ENCODE assay signal across 8 mouse cellular contexts in genomic region chr4:152026751-152027508, GRCm38 (mm10). TPM values are rescaled to one million over a fixed set of nuclear protein-coding genes. Genes with fewer than 3 reads are reported as not detected.
DNase-seq lines count a peak whose midpoint lies in the region; ATAC-seq and TF ChIP-seq lines count a peak whose summit lies in the region.

No protein-coding gene starts in this region.

- peaks cover 11% of the 10 kb centered on the region for H3K4me1 ChIP-seq in heart, adult 2 months (ENCODE audit: control insufficient read depth, insufficient read depth, low read length)
- peaks cover 68% of the 10 kb centered on the region for H3K4me1 ChIP-seq in forebrain, embryonic 10.5 days
- H3K4me1 ChIP-seq in kidney, postnatal 0 days (replicated peaks; ENCODE audit: insufficient read depth, low read length), result peaks cover 22% of the 10 kb centered on the region

- H3K4me3 ChIP-seq in heart, adult 2 months, result peak overlapping the region; percentile 78
- peak overlapping the region; percentile 91 for H3K4me3 ChIP-seq in forebrain, embryonic 10.5 days
- peak overlapping the region; percentile 66 for H3K4me3 ChIP-seq in kidney, postnatal 0 days (replicated peaks; ENCODE audit: low read depth, low read length)
- peak overlapping the region; percentile 71 for H3K4me3 ChIP-seq in macrophage (ENCODE audit: inconsistent target)

- H3K27ac ChIP-seq in heart, adult 2 months, result peak overlapping the region; percentile 79
- H3K27ac ChIP-seq in forebrain, embryonic 10.5 days, result peak overlapping the region; percentile 91
- peak overlapping the region; percentile 76 for H3K27ac ChIP-seq in kidney, postnatal 0 days
- peak overlapping the region; percentile 10; the same call in 1 of the 2 replicates for H3K27ac ChIP-seq in macrophage

- ATAC-seq in kidney, postnatal 0 days (replicated peaks; ENCODE audit: low FRiP score, low read depth), result peak; percentile 62

- intact Hi-C loops in heart, adult 2 months (cut with DNase I), result loop anchor here (1.0 to 10.0 kb wide), 4 partner anchors 17 to 268 kb away; partner anchors contain the start of genes Hes3 and Icmt

- TF ChIP-seq POLR2A in heart, adult 2 months (IDR thresholded peaks at IDR 0.05; ENCODE audit: insufficient read depth, low read depth, low read length), result no peak

- 3% methylated on average over 39 of the region's 41 CpGs for WGBS in heart, adult 2 months
- 3% methylated on average over 41 of the region's 41 CpGs for WGBS in forebrain, embryonic 10.5 days
- 2% methylated on average over 39 of the region's 41 CpGs for WGBS in kidney, postnatal 0 days
- 3% methylated on average over 41 of the region's 41 CpGs for WGBS in macrophage (ENCODE audit: missing documents)

- H3K9ac ChIP-seq in heart, adult 2 months (ENCODE audit: low read depth, low read length), result peak overlapping the region; percentile 89
- H3K9ac ChIP-seq in kidney, postnatal 0 days (ENCODE audit: low read depth, low read length), result peak overlapping the region; percentile 53

- no peaks in the 10 kb centered on the region for H3K27me3 ChIP-seq in heart, adult 2 months (ENCODE audit: control insufficient read depth, insufficient read depth, low read length)
- peaks cover 6% of the 10 kb centered on the region for H3K27me3 ChIP-seq in forebrain, embryonic 10.5 days (ENCODE audit: poor library complexity, severe bottlenecking)
- no peaks in the 10 kb centered on the region for H3K27me3 ChIP-seq in kidney, postnatal 0 days (ENCODE audit: insufficient read depth, low read length)

- peak overlapping the region; percentile 75 for H3K4me2 ChIP-seq in kidney, postnatal 0 days (ENCODE audit: low read length)

- no peak for TF ChIP-seq EP300 in heart, adult 2 months (IDR thresholded peaks at IDR 0.05; ENCODE audit: insufficient read depth, low read depth, low read length)

- TF ChIP-seq CTCF in heart, adult 2 months (IDR thresholded peaks at IDR 0.05), result no peak
- peak; percentile 12; the same call in 1 of the 2 replicates for TF ChIP-seq CTCF in kidney, postnatal 0 days (IDR thresholded peaks at IDR 0.05; ENCODE audit: low read depth)

- no peaks in the 10 kb centered on the region for H3K9me3 ChIP-seq in forebrain, embryonic 10.5 days
- H3K9me3 ChIP-seq in kidney, postnatal 0 days (replicated peaks; ENCODE audit: low read length), result no peaks in the 10 kb centered on the region

- no peaks in the 10 kb centered on the region for H3K79me2 ChIP-seq in heart, adult 2 months (replicated peaks; ENCODE audit: control insufficient read depth, insufficient read depth, low read length)
- peaks cover 32% of the 10 kb centered on the region; the same call in 1 of the 2 replicates for H3K79me2 ChIP-seq in macrophage (ENCODE audit: inconsistent target)

- no peak for DNase-seq in heart, adult 2 months
- no peak for DNase-seq in heart, adult 8-10 months (ENCODE audit: low spot score)
- DNase-seq in Muller cell, postnatal 12 days (ENCODE audit: inconsistent ontology term), result peak; percentile 56
- DNase-seq in forebrain, embryonic 10.5 days (ENCODE audit: extremely low spot score, low spot score), result peak; percentile 34
- peak; percentile 52 for DNase-seq in kidney, postnatal 0 days (ENCODE audit: low spot score)
- no peak for DNase-seq in spleen, adult 12 weeks (ENCODE audit: low spot score)
- no peak for DNase-seq in gastrocnemius, adult 18-20 months (ENCODE audit: low spot score)

- no peaks in the 10 kb centered on the region for H3K36me3 ChIP-seq in heart, adult 2 months (ENCODE audit: control insufficient read depth, insufficient read depth, low read length)
- H3K36me3 ChIP-seq in forebrain, embryonic 10.5 days (replicated peaks), result peaks cover 44% of the 10 kb centered on the region
- H3K36me3 ChIP-seq in kidney, postnatal 0 days (ENCODE audit: insufficient read depth, low read length), result peaks cover 5% of the 10 kb centered on the region; the same call in 1 of the 2 replicates
- peaks cover under 1% of the 10 kb centered on the region; the same call in 1 of the 2 replicates for H3K36me3 ChIP-seq in macrophage (ENCODE audit: inconsistent target)

RNA-seq across cellular contexts. Expression of gene Zbtb48, which starts 0.5 kb away (rescaled TPM):
- 1 to 10 TPM; 4.3 to 5.6 TPM for total RNA-seq in heart, adult 2 months (2021)
- polyA plus RNA-seq in heart, adult 2 months (2012; rRNA removed), result 5.0 and 8.8 TPM in 2 replicates
- 1 to 10 TPM; 3.8 to 5.7 (median 5.0) TPM for total RNA-seq in heart, adult 8-10 months (2022)
- polyA plus RNA-seq in forebrain, embryonic 10.5 days (2016; fragmentation: Nextera tagmentation; extraction: Ambion mirVana), result 24.1 and 24.4 TPM in 2 replicates
- 14.4 and 16.3 TPM in 2 replicates for polyA plus RNA-seq in kidney, postnatal 0 days (2015; fragmentation: Nextera tagmentation; extraction: Ambion mirVana)
- 10 to 100 TPM in 22 of 26 experiments, 1 to 10 TPM in 4; 5.7 to 34.4 (median 20.8) TPM for total RNA-seq in macrophage (2018; cell fraction: chromatin; rRNA removed)
- total RNA-seq in macrophage (2018; cell fraction: cytosol; rRNA removed), result 1 to 10 TPM in 23 of 26 experiments, under 1 TPM in 3; 0.47 to 4.4 (median 2.3) TPM
- 10 to 100 TPM in 17 of 26 experiments, 1 to 10 TPM in 9; 3.2 to 35.7 (median 10.6) TPM for total RNA-seq in macrophage (2018; cell fraction: nucleus; rRNA removed)
- polyA plus RNA-seq in macrophage (2018), result 3.5 to 5.0 TPM (median 4.8 TPM) in 3 replicates
- 1 to 10 TPM; 2.2 to 3.1 TPM for total RNA-seq in gastrocnemius, adult 18-20 months (2021)

RNA-seq across cellular contexts. Expression of gene Tas1r1, which starts 11.4 kb away (rescaled TPM):
- under 1 TPM; 0.08 to 0.11 TPM for total RNA-seq in heart, adult 2 months (2021)
- 0.08 TPM in 1 of 2 replicates, not detected in the other for polyA plus RNA-seq in heart, adult 2 months (2012; rRNA removed)
- total RNA-seq in heart, adult 8-10 months (2022), result not detected
- polyA plus RNA-seq in forebrain, embryonic 10.5 days (2016; fragmentation: Nextera tagmentation; extraction: Ambion mirVana), result 0.48 and 0.79 TPM in 2 replicates
- polyA plus RNA-seq in kidney, postnatal 0 days (2015; fragmentation: Nextera tagmentation; extraction: Ambion mirVana), result 0.39 and 0.45 TPM in 2 replicates
- total RNA-seq in macrophage (2018; cell fraction: chromatin; rRNA removed), result under 1 TPM in 4 of 26 experiments, not detected in 22; 0.26 to 0.38 (median 0.31) TPM
- total RNA-seq in macrophage (2018; cell fraction: cytosol; rRNA removed), result under 1 TPM in 1 of 26 experiments, not detected in 25; 0.03 TPM
- under 1 TPM in 5 of 26 experiments, not detected in 21; 0.17 to 0.33 (median 0.21) TPM for total RNA-seq in macrophage (2018; cell fraction: nucleus; rRNA removed)
- not detected in 3 replicates for polyA plus RNA-seq in macrophage (2018)
- total RNA-seq in gastrocnemius, adult 18-20 months (2021), result under 1 TPM; 0.52 to 0.91 TPM

RNA-seq across cellular contexts. Expression of gene Nol9, which starts 12.2 kb away (rescaled TPM):
- total RNA-seq in heart, adult 2 months (2021), result 1 to 10 TPM; 9.7 to 9.8 TPM
- 7.3 and 9.7 TPM in 2 replicates for polyA plus RNA-seq in heart, adult 2 months (2012; rRNA removed)
- total RNA-seq in heart, adult 8-10 months (2022), result 10 to 100 TPM in 1 of 4 experiments, 1 to 10 TPM in 3; 8.3 to 10.0 (median 9.4) TPM
- 42.0 and 43.0 TPM in 2 replicates for polyA plus RNA-seq in forebrain, embryonic 10.5 days (2016; fragmentation: Nextera tagmentation; extraction: Ambion mirVana)
- 20.0 and 20.5 TPM in 2 replicates for polyA plus RNA-seq in kidney, postnatal 0 days (2015; fragmentation: Nextera tagmentation; extraction: Ambion mirVana)
- total RNA-seq in macrophage (2018; cell fraction: chromatin; rRNA removed), result 10 to 100 TPM in 21 of 26 experiments, 1 to 10 TPM in 5; 4.5 to 31.9 (median 18.3) TPM
- total RNA-seq in macrophage (2018; cell fraction: cytosol; rRNA removed), result 10 to 100 TPM in 25 of 26 experiments, 1 to 10 TPM in 1; 9.7 to 20.2 (median 15.4) TPM
- total RNA-seq in macrophage (2018; cell fraction: nucleus; rRNA removed), result 10 to 100 TPM in 24 of 26 experiments, 1 to 10 TPM in 2; 7.0 to 40.4 (median 15.1) TPM
- 12.0 to 24.1 TPM (median 14.8 TPM) in 3 replicates for polyA plus RNA-seq in macrophage (2018)
- total RNA-seq in gastrocnemius, adult 18-20 months (2021), result 1 to 10 TPM; 8.7 to 9.5 TPM

RNA-seq across cellular contexts. Expression of gene Klhl21, which starts 18.3 kb away (rescaled TPM):
- 10 to 100 TPM; 69.9 to 93.5 TPM for total RNA-seq in heart, adult 2 months (2021)
- 50.4 and 56.2 TPM in 2 replicates for polyA plus RNA-seq in heart, adult 2 months (2012; rRNA removed)
- total RNA-seq in heart, adult 8-10 months (2022), result 100 to 1,000 TPM in 1 of 4 experiments, 10 to 100 TPM in 3; 87.7 to 109 (median 93.7) TPM
- polyA plus RNA-seq in forebrain, embryonic 10.5 days (2016; fragmentation: Nextera tagmentation; extraction: Ambion mirVana), result 8.1 and 8.3 TPM in 2 replicates
- 10.7 and 11.2 TPM in 2 replicates for polyA plus RNA-seq in kidney, postnatal 0 days (2015; fragmentation: Nextera tagmentation; extraction: Ambion mirVana)
- 10 to 100 TPM in 1 of 26 experiments, 1 to 10 TPM in 18, under 1 TPM in 7; 0.63 to 12.4 (median 1.9) TPM for total RNA-seq in macrophage (2018; cell fraction: chromatin; rRNA removed)
- total RNA-seq in macrophage (2018; cell fraction: cytosol; rRNA removed), result 10 to 100 TPM in 7 of 26 experiments, 1 to 10 TPM in 19; 1.3 to 16.6 (median 5.4) TPM
- 10 to 100 TPM in 3 of 26 experiments, 1 to 10 TPM in 23; 1.5 to 15.0 (median 5.3) TPM for total RNA-seq in macrophage (2018; cell fraction: nucleus; rRNA removed)
- polyA plus RNA-seq in macrophage (2018), result 5.1 to 13.0 TPM (median 8.0 TPM) in 3 replicates
- 100 to 1,000 TPM in 1 of 2 experiments, 10 to 100 TPM in 1; 98.5 to 113 TPM for total RNA-seq in gastrocnemius, adult 18-20 months (2021)

RNA-seq across cellular contexts. Expression of gene Phf13, which starts 30.9 kb away (rescaled TPM):
- total RNA-seq in heart, adult 2 months (2021), result 1 to 10 TPM; 4.5 to 4.8 TPM
- 3.0 and 3.7 TPM in 2 replicates for polyA plus RNA-seq in heart, adult 2 months (2012; rRNA removed)
- total RNA-seq in heart, adult 8-10 months (2022), result 1 to 10 TPM; 4.6 to 5.7 (median 5.1) TPM
- polyA plus RNA-seq in forebrain, embryonic 10.5 days (2016; fragmentation: Nextera tagmentation; extraction: Ambion mirVana), result 24.1 and 26.1 TPM in 2 replicates
- polyA plus RNA-seq in kidney, postnatal 0 days (2015; fragmentation: Nextera tagmentation; extraction: Ambion mirVana), result 23.6 and 23.7 TPM in 2 replicates
- total RNA-seq in macrophage (2018; cell fraction: chromatin; rRNA removed), result 10 to 100 TPM in 6 of 26 experiments, 1 to 10 TPM in 19, under 1 TPM in 1; 0.57 to 18.3 (median 3.5) TPM
- 10 to 100 TPM in 14 of 26 experiments, 1 to 10 TPM in 12; 5.0 to 32.6 (median 10.6) TPM for total RNA-seq in macrophage (2018; cell fraction: cytosol; rRNA removed)
- total RNA-seq in macrophage (2018; cell fraction: nucleus; rRNA removed), result 10 to 100 TPM in 12 of 26 experiments, 1 to 10 TPM in 14; 3.3 to 33.6 (median 9.9) TPM
- polyA plus RNA-seq in macrophage (2018), result 7.5 to 11.5 TPM (median 10.7 TPM) in 3 replicates
- 1 to 10 TPM; 4.6 to 4.7 TPM for total RNA-seq in gastrocnemius, adult 18-20 months (2021)

Comparison
In these comparisons a context has a peak if more than half of its experiments do, and no peak if none do; other contexts are left out.
1. DNase-seq: peak in Muller cell, postnatal 12 days (single experiment), forebrain, embryonic 10.5 days (single experiment) and kidney, postnatal 0 days (single experiment); none in heart, adult 2 months (0 of 2), heart, adult 8-10 months (single experiment), spleen, adult 12 weeks (single experiment) and gastrocnemius, adult 18-20 months (single experiment).
2. H3K27ac ChIP-seq: peak in every context shown above with its lines; median percentile 91 in forebrain, embryonic 10.5 days; 79 in heart, adult 2 months; 76 in kidney, postnatal 0 days; 10 in macrophage.
3. Peak in every context shown above with its lines, with median percentiles within 50 percentile points of each other: H3K4me3 ChIP-seq.